Mouse (Mus musculus): ENCODE results near the gene Hba-x. TPM values are rescaled to one million over a fixed set of nuclear protein-coding genes. Genes with fewer than 3 reads are reported as not detected.

The Hba-x gene
- polyA plus RNA-seq, 2 experiments: 70.0 to 201 TPM

DNA sequence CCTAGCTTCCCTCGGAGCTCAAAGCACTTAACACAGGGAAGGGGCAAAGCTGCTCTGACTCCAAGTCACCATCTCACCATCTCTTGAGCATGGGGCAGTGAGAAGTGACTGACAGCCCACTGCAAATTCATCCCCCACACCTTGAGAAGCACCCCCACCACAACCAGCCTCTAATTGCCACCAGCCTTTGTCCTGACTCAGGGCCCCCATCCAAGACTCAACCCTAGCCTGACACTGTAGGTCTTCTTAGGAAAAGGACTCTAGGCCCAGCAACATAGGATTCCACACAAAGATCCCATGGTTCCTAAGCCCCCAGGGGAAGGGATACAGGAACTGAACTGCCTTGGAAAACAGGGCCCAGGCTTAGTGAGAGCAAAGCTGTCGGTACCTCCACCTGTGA is 40.1 kb upstream of the Hba-x start:
- Histone ChIP-seq H3K9ac (ENCODE audit: low read depth, low read length, severe bottlenecking) (no peak overlapping the region), H3K36me3 (ENCODE audit: control insufficient read depth, insufficient read depth, low read length) (peaks cover 59% of the 10 kb centered on the region), H3K9me3 (ENCODE audit: control insufficient read depth, low read length) (no peaks in the 10 kb centered on the region), H3K27ac (replicated peaks; ENCODE audit: low read depth, low read length) (no peak overlapping the region), H3K4me3 (replicated peaks; ENCODE audit: low read length) (no peak overlapping the region), H3K27me3 (ENCODE audit: control insufficient read depth, insufficient read depth, low read length) (no peaks in the 10 kb centered on the region), H3K4me2 (replicated peaks; ENCODE audit: low read depth, low read length, severe bottlenecking) (no peak overlapping the region), H3K4me1 (ENCODE audit: control insufficient read depth, insufficient read depth, low read length) (no peaks in the 10 kb centered on the region; the same call in none of the 2 replicates)
- no peak for DNase-seq (ENCODE audit: low spot score)
- ATAC-seq (ENCODE audit: low FRiP score, low read depth): no peak
- WGBS: 71% methylated on average over 2 of the region's 2 CpGs
- TF ChIP-seq POLR2A (IDR thresholded peaks at IDR 0.05; ENCODE audit: borderline replicate concordance, extremely low read depth, insufficient read depth, insufficient read length): no peak

DNA sequence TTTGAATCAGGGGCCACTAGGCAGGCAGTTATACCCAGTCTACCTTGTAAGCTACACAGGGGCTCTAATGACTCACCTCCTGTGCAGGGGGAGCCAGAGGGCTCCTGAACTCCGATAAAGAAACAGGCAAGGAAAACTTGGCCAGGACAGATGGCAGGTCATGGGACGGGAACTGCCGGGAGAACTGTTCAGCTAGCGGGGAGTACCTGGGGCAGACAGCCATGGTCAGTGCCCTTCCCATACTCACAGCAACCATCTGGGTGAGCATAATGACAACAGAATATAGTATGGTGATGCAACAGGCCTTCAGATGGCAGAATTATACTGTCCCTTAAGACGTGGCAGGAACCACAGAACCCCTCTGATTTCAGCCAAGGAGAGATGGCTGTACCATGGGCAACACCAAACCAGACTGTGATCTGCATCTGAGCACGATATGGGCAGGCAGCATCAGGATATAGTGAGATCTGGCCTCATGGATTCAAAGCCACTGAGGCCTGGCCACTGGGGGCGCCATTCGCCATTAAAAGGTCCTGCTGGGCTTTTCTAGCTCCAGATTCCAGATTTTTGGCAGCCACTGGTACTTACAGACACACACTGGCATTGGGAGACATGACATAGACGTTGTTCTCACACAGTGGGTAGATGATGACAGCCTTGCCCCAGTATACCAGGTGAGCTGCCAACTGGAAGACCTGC is 39.3 kb upstream of the Hba-x start:
- H3K36me3 ChIP-seq (ENCODE audit: control insufficient read depth, insufficient read depth, low read length): peaks cover 59% of the 10 kb centered on the region
- peak; percentile 53 for DNase-seq (ENCODE audit: low spot score)
- 65% methylated on average over 9 of the region's 9 CpGs for WGBS
- H3K27ac ChIP-seq (replicated peaks; ENCODE audit: low read depth, low read length): no peak overlapping the region
- no peak for ATAC-seq (ENCODE audit: low FRiP score, low read depth)
- no peaks in the 10 kb centered on the region for H3K27me3 ChIP-seq (ENCODE audit: control insufficient read depth, insufficient read depth, low read length)
- H3K9ac ChIP-seq (ENCODE audit: low read depth, low read length, severe bottlenecking): no peak overlapping the region
- no peaks in the 10 kb centered on the region; the same call in none of the 2 replicates for H3K4me1 ChIP-seq (ENCODE audit: control insufficient read depth, insufficient read depth, low read length)
- H3K9me3 ChIP-seq (ENCODE audit: control insufficient read depth, low read length): no peaks in the 10 kb centered on the region
- H3K4me3 ChIP-seq (replicated peaks; ENCODE audit: low read length): no peak overlapping the region
- TF ChIP-seq POLR2A (IDR thresholded peaks at IDR 0.05; ENCODE audit: borderline replicate concordance, extremely low read depth, insufficient read depth, insufficient read length): no peak
- no peak overlapping the region for H3K4me2 ChIP-seq (replicated peaks; ENCODE audit: low read depth, low read length, severe bottlenecking)

DNA sequence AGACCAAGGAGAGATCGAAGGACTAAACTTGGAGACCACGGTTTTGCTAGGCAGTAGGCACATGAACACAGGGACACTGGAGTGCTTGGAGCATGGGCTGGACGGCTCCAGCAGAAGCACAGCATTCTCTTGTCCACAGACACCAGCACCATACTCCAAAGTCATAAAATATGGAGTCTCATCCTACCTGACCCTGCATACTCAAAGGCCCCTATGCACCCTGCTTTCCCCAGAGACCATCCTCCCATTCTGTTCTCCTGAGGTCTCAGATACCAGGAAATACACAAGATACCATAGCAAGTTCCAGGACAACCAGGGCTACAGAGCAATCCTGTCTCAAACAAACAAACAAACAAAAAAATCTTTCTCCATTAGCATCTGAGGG is 38.8 kb upstream of the Hba-x start:
- H3K9ac ChIP-seq (ENCODE audit: low read depth, low read length, severe bottlenecking): no peak overlapping the region
- no peaks in the 10 kb centered on the region for H3K27me3 ChIP-seq (ENCODE audit: control insufficient read depth, insufficient read depth, low read length)
- 97% methylated on average over 3 of the region's 3 CpGs for WGBS
- DNase-seq (ENCODE audit: low spot score): no peak
- no peaks in the 10 kb centered on the region for H3K9me3 ChIP-seq (ENCODE audit: control insufficient read depth, low read length)
- H3K36me3 ChIP-seq (ENCODE audit: control insufficient read depth, insufficient read depth, low read length): peaks cover 56% of the 10 kb centered on the region
- no peak overlapping the region for H3K27ac ChIP-seq (replicated peaks; ENCODE audit: low read depth, low read length)
- TF ChIP-seq POLR2A (IDR thresholded peaks at IDR 0.05; ENCODE audit: borderline replicate concordance, extremely low read depth, insufficient read depth, insufficient read length): no peak
- no peak overlapping the region for H3K4me2 ChIP-seq (replicated peaks; ENCODE audit: low read depth, low read length, severe bottlenecking)
- H3K4me3 ChIP-seq (replicated peaks; ENCODE audit: low read length): no peak overlapping the region
- no peaks in the 10 kb centered on the region; the same call in none of the 2 replicates for H3K4me1 ChIP-seq (ENCODE audit: control insufficient read depth, insufficient read depth, low read length)
- ATAC-seq (ENCODE audit: low FRiP score, low read depth): no peak

DNA sequence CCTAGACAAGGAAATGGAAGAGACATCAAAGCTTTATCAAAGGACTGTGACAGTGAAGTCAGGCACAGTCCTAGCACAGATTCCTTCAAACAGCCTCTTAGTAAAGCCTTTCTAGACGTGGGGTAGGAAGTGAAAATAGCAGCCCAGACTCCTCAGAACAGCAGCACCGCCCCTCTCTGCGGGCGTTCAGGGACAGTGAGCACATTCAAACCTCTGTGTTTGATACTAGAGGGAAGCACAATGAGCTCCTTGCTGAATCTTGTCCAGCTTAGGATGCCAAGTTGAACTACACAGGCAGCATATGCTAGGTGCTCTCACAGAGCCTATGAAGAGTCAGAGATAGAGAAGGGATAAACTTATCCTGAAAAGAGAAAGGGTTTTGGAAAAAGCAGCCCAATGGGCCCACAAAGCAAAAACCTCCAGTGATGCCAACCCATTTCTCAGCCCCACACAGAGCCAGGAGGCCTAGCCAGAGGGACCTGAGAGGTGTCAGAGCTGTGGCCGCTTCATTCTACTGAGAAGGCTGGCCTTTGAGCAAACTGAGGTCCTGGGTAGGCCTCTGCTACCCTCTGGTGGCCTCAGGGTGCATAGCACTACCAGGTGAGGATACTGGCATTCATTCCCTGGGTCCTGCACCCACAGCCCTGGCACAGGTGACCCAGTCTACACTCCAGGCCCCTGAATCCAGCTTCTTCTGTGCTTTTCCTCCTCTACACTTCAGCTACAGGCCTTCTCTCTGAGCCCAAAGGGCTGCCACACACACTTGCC is 37.9 kb upstream of the Hba-x start:
- TF ChIP-seq POLR2A (IDR thresholded peaks at IDR 0.05; ENCODE audit: borderline replicate concordance, extremely low read depth, insufficient read depth, insufficient read length): no peak
- H3K4me2 ChIP-seq (replicated peaks; ENCODE audit: low read depth, low read length, severe bottlenecking): no peak overlapping the region
- peak; percentile 57 for DNase-seq (ENCODE audit: low spot score)
- no peak overlapping the region for H3K4me3 ChIP-seq (replicated peaks; ENCODE audit: low read length)
- no peak overlapping the region for H3K9ac ChIP-seq (ENCODE audit: low read depth, low read length, severe bottlenecking)
- ATAC-seq (ENCODE audit: low FRiP score, low read depth): peak; percentile 41; the same call in 1 of the 2 replicates
- H3K27ac ChIP-seq (replicated peaks; ENCODE audit: low read depth, low read length): no peak overlapping the region
- no peaks in the 10 kb centered on the region for H3K9me3 ChIP-seq (ENCODE audit: control insufficient read depth, low read length)
- WGBS: 65% methylated on average over 5 of the region's 5 CpGs
- H3K27me3 ChIP-seq (ENCODE audit: control insufficient read depth, insufficient read depth, low read length): no peaks in the 10 kb centered on the region
- no peaks in the 10 kb centered on the region; the same call in none of the 2 replicates for H3K4me1 ChIP-seq (ENCODE audit: control insufficient read depth, insufficient read depth, low read length)
- peaks cover 55% of the 10 kb centered on the region for H3K36me3 ChIP-seq (ENCODE audit: control insufficient read depth, insufficient read depth, low read length)

DNA sequence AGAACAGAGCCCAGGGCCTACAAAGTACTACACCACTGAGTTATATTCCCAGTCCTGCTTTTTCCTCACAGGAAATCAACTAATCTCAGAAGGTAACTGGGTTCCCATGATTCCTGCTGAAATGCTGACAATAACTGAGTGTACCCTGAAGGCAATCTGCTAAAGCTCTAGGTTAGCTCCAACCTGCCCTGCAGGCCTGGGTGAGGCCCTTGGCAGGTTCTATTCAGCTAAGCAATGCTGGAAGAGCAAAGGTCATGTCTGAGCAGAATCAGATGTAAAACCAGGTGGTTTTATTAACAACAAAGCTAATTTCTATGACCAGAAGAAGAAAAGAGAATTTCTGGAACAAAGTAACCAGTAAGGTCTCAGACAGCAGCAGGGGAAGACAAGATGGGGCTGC is 34.8 kb upstream of the Hba-x start:
- no peaks in the 10 kb centered on the region for H3K27me3 ChIP-seq (ENCODE audit: control insufficient read depth, insufficient read depth, low read length)
- H3K4me3 ChIP-seq (replicated peaks; ENCODE audit: low read length): no peak overlapping the region
- H3K36me3 ChIP-seq (ENCODE audit: control insufficient read depth, insufficient read depth, low read length): peaks cover 60% of the 10 kb centered on the region
- H3K4me2 ChIP-seq (replicated peaks; ENCODE audit: low read depth, low read length, severe bottlenecking): no peak overlapping the region
- no peaks in the 10 kb centered on the region for H3K9me3 ChIP-seq (ENCODE audit: control insufficient read depth, low read length)
- DNase-seq (ENCODE audit: low spot score) (no peak), ATAC-seq (ENCODE audit: low FRiP score, low read depth) (no peak)
- TF ChIP-seq POLR2A (IDR thresholded peaks at IDR 0.05; ENCODE audit: borderline replicate concordance, extremely low read depth, insufficient read depth, insufficient read length): no peak
- H3K9ac ChIP-seq (ENCODE audit: low read depth, low read length, severe bottlenecking): no peak overlapping the region
- H3K4me1 ChIP-seq (ENCODE audit: control insufficient read depth, insufficient read depth, low read length): no peaks in the 10 kb centered on the region
- H3K27ac ChIP-seq (replicated peaks; ENCODE audit: low read depth, low read length): no peak overlapping the region

All from limb, embryonic 14.5 days (tissue).